Mouse (Mus musculus) C2C12 (cell line): Measurements from ENCODE around the gene Frmd4b. TPM values are rescaled to one million over a fixed set of nuclear protein-coding genes. Genes with fewer than 3 reads are reported as not detected.

Experiments
- H3K27me3 ChIP-seq: one replicate; pipeline ENCODE4 v1.6.1; 2011; ENCODE audit not compliant: control insufficient read depth, insufficient read depth, insufficient read length
- H3K36me3 ChIP-seq: one replicate; pipeline ENCODE4 v1.6.1; 2011; ENCODE audit not compliant: control insufficient read depth, insufficient read depth
- H3K4me3 ChIP-seq: one replicate; pipeline ENCODE4 v1.5.1; 2011; ENCODE audit warnings: mild to moderate bottlenecking, control low read depth; ENCODE audit not compliant: poor library complexity, insufficient read depth, severe bottlenecking
- H3K79me2 ChIP-seq: one replicate; pipeline ENCODE4 v1.6.1; 2011; ENCODE audit not compliant: control insufficient read depth, insufficient read depth
- H3K79me3 ChIP-seq: one replicate; pipeline ENCODE4 v1.6.1; 2011; ENCODE audit warnings: low read depth, control low read depth
- H3ac ChIP-seq: one replicate; pipeline ENCODE3; 2011; ENCODE audit warnings: low read depth; ENCODE audit not compliant: control insufficient read depth, insufficient read length
- CEBPB ChIP-seq: IDR thresholded peaks from one replicate; pipeline ENCODE4 v1.6.1; 2011; ENCODE audit warnings: low read depth, mild to moderate bottlenecking, control low read depth, moderate library complexity
- CTCF ChIP-seq: IDR thresholded peaks from one replicate; pipeline ENCODE4 v1.5.1; 2011; ENCODE audit not compliant: control insufficient read depth, insufficient read depth, insufficient read length
- FOSL1 ChIP-seq: IDR thresholded peaks from one replicate; pipeline ENCODE4 v1.8.0; 2011; ENCODE audit warnings: mild to moderate bottlenecking, low read length; ENCODE audit not compliant: poor library complexity, insufficient read depth, severe bottlenecking
- MAX ChIP-seq: IDR thresholded peaks from one replicate; pipeline ENCODE4 v1.6.1; 2011; ENCODE audit warnings: mild to moderate bottlenecking, control low read depth
- MYOD1 ChIP-seq: IDR thresholded peaks from one replicate; pipeline ENCODE4 v1.6.1; 2011; ENCODE audit warnings: low read depth; ENCODE audit not compliant: control insufficient read depth, insufficient read length
- MYOG ChIP-seq: IDR thresholded peaks from one replicate; pipeline ENCODE4 v1.6.1; 2011; ENCODE audit not compliant: control insufficient read depth, insufficient read length; ENCODE audit errors: extremely low read depth
- USF1 ChIP-seq: IDR thresholded peaks from one replicate; pipeline ENCODE4 v1.6.1; 2011; ENCODE audit warnings: low read depth, mild to moderate bottlenecking, control low read depth, moderate library complexity
- polyA plus RNA-seq: library from polyadenylated mRNA; unstranded; fragments of >200 nt; fragmentation: generic; extraction: Trizol; gene quantifications from one replicate; pipeline ENCODE4 v1.2.1, GENCODE M21; 2012; ENCODE audit warnings: missing spikeins

Frmd4b gene
- polyA plus RNA-seq, 1 experiment = not detected

GRCm38 (mm10) chr6:97552573-97552972 is 64.8 kb downstream of the Frmd4b start:
- H3ac ChIP-seq = no peak overlapping the region
- no peaks in the 10 kb centered on the region for H3K79me3 ChIP-seq
- H3K27me3 ChIP-seq = peaks cover 3% of the 10 kb centered on the region
- no peaks in the 10 kb centered on the region for H3K79me2 ChIP-seq
- no peak overlapping the region for H3K4me3 ChIP-seq
- TF ChIP-seq CEBPB (no peak), USF1 (no peak)
- H3K36me3 ChIP-seq = no peaks in the 10 kb centered on the region

GRCm38 (mm10) chr6:97551884-97552283 is 65.5 kb downstream of the Frmd4b start:
- Histone ChIP-seq H3K79me3 (no peaks in the 10 kb centered on the region), H3K79me2 (no peaks in the 10 kb centered on the region), H3K4me3 (no peak overlapping the region), H3K36me3 (no peaks in the 10 kb centered on the region), H3K27me3 (peaks cover 3% of the 10 kb centered on the region), H3ac (no peak overlapping the region)
- no peak for TF ChIP-seq MAX
- no peak for TF ChIP-seq CTCF
- no peak for TF ChIP-seq FOSL1
- no peak for TF ChIP-seq MYOD1
- no peak for TF ChIP-seq USF1
- TF ChIP-seq MYOG = no peak
- no peak for TF ChIP-seq CEBPB

GRCm38 (mm10) chr6:97551161-97551560 is 66.2 kb downstream of the Frmd4b start:
- Histone ChIP-seq H3K27me3 (peaks cover 3% of the 10 kb centered on the region), H3K4me3 (no peak overlapping the region), H3ac (no peak overlapping the region), H3K79me3 (no peaks in the 10 kb centered on the region), H3K36me3 (no peaks in the 10 kb centered on the region), H3K79me2 (no peaks in the 10 kb centered on the region)
- TF ChIP-seq MYOD1 (no peak), FOSL1 (no peak), CTCF (no peak), MYOG (no peak), USF1 (no peak), CEBPB (no peak), MAX (no peak)

GRCm38 (mm10) chr6:97540458-97540857 is 76.9 kb downstream of the Frmd4b start:
- Histone ChIP-seq H3K79me2 (no peaks in the 10 kb centered on the region), H3K79me3 (no peaks in the 10 kb centered on the region), H3K27me3 (no peaks in the 10 kb centered on the region), H3K4me3 (no peak overlapping the region), H3ac (no peak overlapping the region), H3K36me3 (no peaks in the 10 kb centered on the region)
- TF ChIP-seq MYOG (no peak), MYOD1 (no peak), FOSL1 (no peak), CTCF (no peak), MAX (no peak), CEBPB (no peak), USF1 (no peak)

- H3K79me2 ChIP-seq = no peaks in the 10 kb centered on the region
- no peak for TF ChIP-seq CTCF
- TF ChIP-seq FOSL1 = no peak
- TF ChIP-seq MYOD1 = no peak
- no peak for TF ChIP-seq USF1
- no peaks in the 10 kb centered on the region for H3K27me3 ChIP-seq
- H3K79me3 ChIP-seq = no peaks in the 10 kb centered on the region
- no peak overlapping the region for H3ac ChIP-seq
- H3K36me3 ChIP-seq = no peaks in the 10 kb centered on the region
- H3K4me3 ChIP-seq = no peak overlapping the region
These were observed 81.4 kb downstream of the Frmd4b start for GRCm38 (mm10) chr6:97535763-97536445.

- no peak overlapping the region for H3K4me3 ChIP-seq
- no peak for TF ChIP-seq FOSL1
- TF ChIP-seq CTCF = no peak
- no peak for TF ChIP-seq USF1
- TF ChIP-seq MYOG = no peak
- TF ChIP-seq CEBPB = no peak
- no peak for TF ChIP-seq MAX
- TF ChIP-seq MYOD1 = no peak
- H3ac ChIP-seq = no peak overlapping the region
- H3K36me3 ChIP-seq = no peaks in the 10 kb centered on the region
- H3K79me3 ChIP-seq = no peaks in the 10 kb centered on the region
- no peaks in the 10 kb centered on the region for H3K79me2 ChIP-seq
- H3K27me3 ChIP-seq = peaks cover 11% of the 10 kb centered on the region
These were observed 86.3 kb downstream of the Frmd4b start for GRCm38 (mm10) chr6:97531043-97531442.
